Mouse (Mus musculus) lung, embryonic 14.5 days (tissue): ENCODE data around the gene Pclo. TPM values are rescaled to one million over a fixed set of nuclear protein-coding genes. Genes with fewer than 3 reads are reported as not detected.

ENCODE experiments used
- ATAC-seq: fragments of 200-750 bp; cut with Nextera tagmentation; 2 replicates; pipeline ENCODE4 v1.8.0; 2017; ENCODE audit warnings: mild to moderate bottlenecking, moderate TSS enrichment, moderate library complexity; ENCODE audit not compliant: insufficient read depth
- DNase-seq: peaks from one replicate; pipeline ENCODE4 v3.0.0-alpha.2; 2015
- H3K27ac ChIP-seq: fragments of 300-500 bp; sonication (generic); 2 replicates; pipeline ENCODE4 v1.5.1; 2014; ENCODE audit warnings: low read depth, mild to moderate bottlenecking, moderate library complexity
- H3K27me3 ChIP-seq: fragments of 300-500 bp; sonication (generic); 2 replicates; pipeline ENCODE4 v1.6.1; 2014; ENCODE audit warnings: low read length, control low read depth; ENCODE audit not compliant: insufficient read depth
- H3K36me3 ChIP-seq: fragments of 300-500 bp; sonication (generic); 2 replicates; pipeline ENCODE4 v1.6.1; 2014; ENCODE audit warnings: control low read depth; ENCODE audit not compliant: insufficient read depth
- H3K4me1 ChIP-seq: fragments of 300-500 bp; sonication (generic); 2 replicates; pipeline ENCODE4 v1.6.1; 2014; ENCODE audit warnings: antibody characterized with exemption, control low read depth; ENCODE audit not compliant: insufficient read depth
- H3K4me2 ChIP-seq: fragments of 300-500 bp; sonication (generic); 2 replicates; pipeline ENCODE4 v1.6.1; 2014; ENCODE audit warnings: mild to moderate bottlenecking
- H3K4me3 ChIP-seq: fragments of 300-500 bp; sonication (generic); 2 replicates; pipeline ENCODE4 v1.5.1; 2014; ENCODE audit warnings: low read depth, low read length
- H3K9ac ChIP-seq: fragments of 300-500 bp; sonication (generic); 2 replicates; pipeline ENCODE4 v1.6.1; 2014
- H3K9me3 ChIP-seq: fragments of 300-500 bp; sonication (generic); 2 replicates; pipeline ENCODE4 v1.6.1; 2016; ENCODE audit warnings: low read depth, low read length, control low read depth
- CTCF ChIP-seq: IDR thresholded peaks from 2 replicates; pipeline ENCODE4 v1.5.1; 2016; ENCODE audit warnings: antibody characterized with exemption, low read depth
- WGBS: fragments of 180-500 bp; shearing (Covaris S2); extraction: QIAGEN DNeasy Blood & Tissue Kit; methylation state at CpG from one replicate; pipeline ENCODE4 v1.1.7; 2014; 5-methylcytosine and 5-hydroxymethylcytosine counted together
- polyA plus RNA-seq: library from polyadenylated mRNA; unstranded; fragments of >200 nt; fragmentation: Nextera tagmentation; extraction: Ambion mirVana; gene quantifications from 2 replicates; pipeline ENCODE4 v1.2.1, GENCODE M21; 2014

The Pclo gene
- polyA plus RNA-seq, 1 experiment from 2014 or later, result 0.43 TPM

- WGBS, result 71% methylated on average over 7 of the region's 7 CpGs
These were observed 106.4 kb downstream of the Pclo start for GRCm38 (mm10) chr5:14621146-14621545.

GRCm38 (mm10) chr5:14623360-14623759 lies 108.6 kb downstream of the Pclo start:
- DNase-seq, result no peak
- no peak for ATAC-seq
- Histone ChIP-seq H3K4me1 (no peaks in the 10 kb centered on the region), H3K27me3 (no peaks in the 10 kb centered on the region), H3K27ac (no peak overlapping the region), H3K4me2 (no peak overlapping the region), H3K9ac (no peak overlapping the region), H3K4me3 (no peak overlapping the region), H3K9me3 (no peaks in the 10 kb centered on the region), H3K36me3 (no peaks in the 10 kb centered on the region)
- 68% methylated on average over 7 of the region's 7 CpGs for WGBS
- no peak for TF ChIP-seq CTCF

More at GRCm38 (mm10) chr5:14621146-14621545, 106.4 kb downstream of the Pclo start:
- Histone ChIP-seq H3K4me3 (no peak overlapping the region), H3K4me2 (no peak overlapping the region), H3K36me3 (no peaks in the 10 kb centered on the region), H3K27me3 (no peaks in the 10 kb centered on the region), H3K9me3 (no peaks in the 10 kb centered on the region), H3K9ac (no peak overlapping the region), H3K27ac (no peak overlapping the region), H3K4me1 (no peaks in the 10 kb centered on the region)
- DNase-seq (no peak), ATAC-seq (no peak)
- no peak for TF ChIP-seq CTCF

- H3K36me3 ChIP-seq, result no peaks in the 10 kb centered on the region
- DNase-seq (no peak), ATAC-seq (no peak)
- no peak overlapping the region for H3K27ac ChIP-seq
- no peaks in the 10 kb centered on the region for H3K27me3 ChIP-seq
- no peak overlapping the region for H3K9ac ChIP-seq
- no peaks in the 10 kb centered on the region for H3K9me3 ChIP-seq
- 79% methylated on average over 1 of the region's 1 CpGs for WGBS
- no peak overlapping the region for H3K4me3 ChIP-seq
- no peak for TF ChIP-seq CTCF
- H3K4me2 ChIP-seq, result no peak overlapping the region
- no peaks in the 10 kb centered on the region for H3K4me1 ChIP-seq
These were observed 126.5 kb downstream of the Pclo start for GRCm38 (mm10) chr5:14641260-14641659.

GRCm38 (mm10) chr5:14645856-14646255 lies 131.1 kb downstream of the Pclo start:
- H3K9me3 ChIP-seq, result no peaks in the 10 kb centered on the region
- H3K36me3 ChIP-seq, result no peaks in the 10 kb centered on the region
- no peaks in the 10 kb centered on the region for H3K4me1 ChIP-seq
- H3K4me2 ChIP-seq, result no peak overlapping the region
- H3K27ac ChIP-seq, result no peak overlapping the region
- no peak for TF ChIP-seq CTCF
- H3K27me3 ChIP-seq, result no peaks in the 10 kb centered on the region
- H3K9ac ChIP-seq, result no peak overlapping the region
- no peak overlapping the region for H3K4me3 ChIP-seq
- WGBS, result 90% methylated on average over 3 of the region's 3 CpGs
- DNase-seq, result no peak
- no peak for ATAC-seq

GRCm38 (mm10) chr5:14660637-14661036 lies 145.9 kb downstream of the Pclo start:
- 63% methylated on average over 1 of the region's 1 CpGs for WGBS
- H3K36me3 ChIP-seq, result no peaks in the 10 kb centered on the region
- ATAC-seq, result no peak

GRCm38 (mm10) chr5:14662180-14662579 lies 147.5 kb downstream of the Pclo start:
- Histone ChIP-seq H3K9ac (no peak overlapping the region), H3K27ac (no peak overlapping the region), H3K36me3 (no peaks in the 10 kb centered on the region), H3K4me2 (no peak overlapping the region), H3K27me3 (no peaks in the 10 kb centered on the region), H3K9me3 (no peaks in the 10 kb centered on the region), H3K4me3 (no peak overlapping the region), H3K4me1 (no peaks in the 10 kb centered on the region)
- DNase-seq (no peak), ATAC-seq (no peak)
- WGBS, result 62% methylated on average over 1 of the region's 1 CpGs
- TF ChIP-seq CTCF, result no peak

More at GRCm38 (mm10) chr5:14660637-14661036, 145.9 kb downstream of the Pclo start:
- no peak overlapping the region for H3K27ac ChIP-seq
- H3K9ac ChIP-seq, result no peak overlapping the region
- no peak overlapping the region for H3K4me2 ChIP-seq
- H3K4me3 ChIP-seq, result no peak overlapping the region
- H3K9me3 ChIP-seq, result no peaks in the 10 kb centered on the region
- no peaks in the 10 kb centered on the region for H3K27me3 ChIP-seq
- H3K4me1 ChIP-seq, result no peaks in the 10 kb centered on the region
- no peak for DNase-seq
- no peak for TF ChIP-seq CTCF

- no peak for TF ChIP-seq CTCF
These were observed 147.9 kb downstream of the Pclo start for GRCm38 (mm10) chr5:14662603-14663002.

GRCm38 (mm10) chr5:14680419-14680818 lies 165.7 kb downstream of the Pclo start:
- H3K4me1 ChIP-seq, result no peaks in the 10 kb centered on the region
- WGBS, result 90% methylated on average over 6 of the region's 6 CpGs
- H3K4me3 ChIP-seq, result no peak overlapping the region
- TF ChIP-seq CTCF, result no peak
- H3K9ac ChIP-seq, result no peak overlapping the region
- H3K36me3 ChIP-seq, result no peaks in the 10 kb centered on the region
- H3K9me3 ChIP-seq, result no peaks in the 10 kb centered on the region
- H3K4me2 ChIP-seq, result no peak overlapping the region
- ATAC-seq (no peak), DNase-seq (peak; percentile 61)
- no peak overlapping the region for H3K27ac ChIP-seq
- no peaks in the 10 kb centered on the region for H3K27me3 ChIP-seq

More at GRCm38 (mm10) chr5:14662603-14663002, 147.9 kb downstream of the Pclo start:
- H3K4me2 ChIP-seq, result no peak overlapping the region
- ATAC-seq (no peak), DNase-seq (no peak)
- H3K9ac ChIP-seq, result no peak overlapping the region
- 70% methylated on average over 1 of the region's 1 CpGs for WGBS
- no peaks in the 10 kb centered on the region for H3K36me3 ChIP-seq
- H3K4me1 ChIP-seq, result no peaks in the 10 kb centered on the region
- H3K27ac ChIP-seq, result no peak overlapping the region
- H3K27me3 ChIP-seq, result no peaks in the 10 kb centered on the region
- H3K4me3 ChIP-seq, result no peak overlapping the region
- H3K9me3 ChIP-seq, result no peaks in the 10 kb centered on the region
